Mouse (Mus musculus) heart, adult 2 months (tissue): ENCODE data around the gene Smox. TPM values are rescaled to one million over a fixed set of nuclear protein-coding genes. Genes with fewer than 3 reads are reported as not detected.
A peak's percentile ranks its signal among the peaks of the same experiment; 100 is the strongest.

ENCODE experiments used
- DNase-seq, 2 experiments: peaks; one replicate each; pipeline ENCODE4 v3.0.0; 2021
- H3K27ac ChIP-seq: fragments of 200-600 bp; 2 replicates; pipeline ENCODE4 v1.8.1; 2022
- H3K27me3 ChIP-seq: fragments of 200-500 bp; 2 replicates; pipeline ENCODE4 v1.6.1; 2012; ENCODE audit warnings: mild to moderate bottlenecking, low read length, inconsistent platforms, mixed read lengths; ENCODE audit not compliant: control insufficient read depth, insufficient read depth
- H3K36me3 ChIP-seq: fragments of 200-500 bp; 2 replicates; pipeline ENCODE4 v1.6.1; 2012; ENCODE audit warnings: low read length, inconsistent platforms; ENCODE audit not compliant: control insufficient read depth, insufficient read depth
- H3K4me1 ChIP-seq: fragments of 200-500 bp; 2 replicates; pipeline ENCODE4 v1.6.1; 2011; ENCODE audit warnings: low read length; ENCODE audit not compliant: control insufficient read depth, insufficient read depth
- H3K4me3 ChIP-seq: fragments of 200-600 bp; 2 replicates; pipeline ENCODE4 v1.8.1; 2022
- H3K79me2 ChIP-seq: fragments of 200-500 bp; replicated peaks from 2 replicates; pipeline ENCODE4 v1.6.1; 2012; ENCODE audit warnings: mild to moderate bottlenecking, inconsistent platforms, low read length, moderate library complexity, mixed read lengths; ENCODE audit not compliant: control insufficient read depth, insufficient read depth
- H3K9ac ChIP-seq: fragments of 200-500 bp; 2 replicates; pipeline ENCODE4 v1.6.1; 2012; ENCODE audit warnings: low read depth, mild to moderate bottlenecking, control low read depth, inconsistent platforms, low read length, mixed read lengths
- CTCF ChIP-seq: fragments of 200-600 bp; IDR thresholded peaks from 2 replicates; pipeline ENCODE4 v1.8.1; 2022; ENCODE audit warnings: antibody characterized with exemption, mild to moderate bottlenecking, moderate library complexity
- EP300 ChIP-seq: fragments of 200-500 bp; IDR thresholded peaks from 2 replicates; pipeline ENCODE4 v1.6.1; 2011; ENCODE audit warnings: low read depth, low read length, control low read depth; ENCODE audit not compliant: insufficient read depth
- POLR2A ChIP-seq: fragments of 200-500 bp; IDR thresholded peaks from 2 replicates; pipeline ENCODE4 v1.6.1; 2011; ENCODE audit warnings: mild to moderate bottlenecking, low read depth, low read length, control low read depth; ENCODE audit not compliant: insufficient read depth
- WGBS: fragments of 180-500 bp; shearing (Covaris S2); methylation state at CpG from one replicate; pipeline ENCODE4 v1.1.7; 2018; 5-methylcytosine and 5-hydroxymethylcytosine counted together
- intact Hi-C: fragments of 180-260 bp; cut with DNase I; formaldehyde crosslinking; loops from one replicate; pipeline ENCODE4 v1.15.1; 2025
- polyA plus RNA-seq: library from polyadenylated mRNA; depleted of rRNA; stranded (reverse); fragments of >200 nt; gene quantifications from 2 replicates; pipeline ENCODE4 v1.2.3, GENCODE M21; 2012; rRNA removed
- total RNA-seq, 2 experiments: library from RNA; stranded (reverse); gene quantifications; 2 replicates each; pipeline ENCODE4 v1.2.3; 2021

The Smox gene
- total and polyA plus RNA-seq, 3 experiments, result 23.0 to 39.8 (median 28.1) TPM

DNA sequence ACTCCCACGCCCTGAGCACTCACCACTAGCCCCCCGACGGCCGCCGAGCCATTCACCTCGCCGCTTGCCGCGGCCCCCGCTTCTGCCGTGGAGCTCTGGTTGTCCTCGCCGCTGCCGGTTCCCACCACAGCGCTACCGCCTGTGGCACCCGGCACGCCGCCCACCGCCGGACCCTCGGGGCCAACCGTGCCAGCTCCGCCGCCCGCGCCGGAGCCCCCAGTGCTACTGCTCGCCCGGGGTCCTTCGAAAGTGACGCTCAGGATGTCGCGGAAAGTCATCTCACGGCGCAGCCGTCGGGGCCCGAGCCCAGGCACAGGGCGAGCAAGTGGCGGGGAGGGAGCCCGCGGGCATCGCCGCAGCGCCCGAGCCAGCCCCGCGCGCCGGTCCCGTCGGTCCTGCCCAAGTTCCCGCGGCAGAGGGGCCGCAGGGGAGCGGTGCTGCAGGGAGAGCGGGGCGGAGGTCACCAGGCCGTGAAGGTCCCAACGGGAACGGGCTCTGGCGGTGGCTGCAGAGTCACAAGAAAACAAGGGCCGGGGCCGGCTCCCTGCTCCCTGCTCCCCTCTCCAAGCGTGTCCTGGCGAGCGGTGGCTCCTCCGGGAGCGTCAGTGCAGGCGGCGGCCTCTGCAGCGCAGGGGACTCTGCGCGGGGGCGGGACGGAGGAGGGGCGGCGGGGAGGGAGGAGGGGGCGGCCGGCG, 70.7 kb downstream of the Smox start, which contains the start of gene Adra1d:
Gene Adra1d, minus strand, starts transcription at position 393 of the 695 bp plus-strand sequence.
- Histone ChIP-seq H3K27me3 (0 out of 2 replicates have a peak, but pooled peaks cover 3% of the 10 kb centered on the region), H3K9ac (peak within 1 kb of the TSS; percentile 70), H3K36me3 (no peaks in the 10 kb centered on the region), H3K79me2 (no peaks in the 10 kb centered on the region), H3K27ac (peak within 1 kb of the TSS; percentile 49), H3K4me3 (peak within 1 kb of the TSS; percentile 57), H3K4me1 (peaks cover 4% of the 10 kb centered on the region; the same call in 1 of the 2 replicates)
- WGBS, result 2% methylated on average over 65 of the region's 82 CpGs
- intact Hi-C loops, result loop anchor here (1.0 to 2.0 kb wide), 3 partner anchors 17 to 251 kb away; no protein-coding TSS in a partner anchor
- DNase-seq, result peak; percentile 54 to 56
- TF ChIP-seq EP300 (no peak), POLR2A (no peak), CTCF (no peak)

- intact Hi-C loops, result loop anchor here (1.0 to 2.0 kb wide), 3 partner anchors 18 to 251 kb away; no protein-coding TSS in a partner anchor
- Histone ChIP-seq H3K36me3 (no peaks in the 10 kb centered on the region), H3K4me3 (peak overlapping the region; percentile 57), H3K4me1 (peaks cover 4% of the 10 kb centered on the region; the same call in 1 of the 2 replicates), H3K27ac (peak overlapping the region; percentile 49), H3K79me2 (no peaks in the 10 kb centered on the region), H3K27me3 (0 out of 2 replicates have a peak, but pooled peaks cover 3% of the 10 kb centered on the region), H3K9ac (peak overlapping the region; percentile 70)
- 0 out of 2 replicates have a peak, but pooled peaks have one; percentile 56 for TF ChIP-seq EP300
- peak; percentile 34; the same call in 1 of the 2 replicates for TF ChIP-seq POLR2A
- peak; percentile 80 for TF ChIP-seq CTCF
- 1% methylated on average over 21 of the region's 30 CpGs for WGBS
- DNase-seq, result peak; percentile 75 to 76
Observed at GRCm38 (mm10) chr2:131562586-131563122, 71.4 kb downstream of the Smox start.

Other genes with a start within 250 kb of the Smox start
- 10 to 100 TPM; 20.7 to 25.4 TPM for gene Pank2, start 229.0 kb upstream of the Smox start, total RNA-seq
- gene Pank2, start 229.0 kb upstream of the Smox start, polyA plus RNA-seq, result 8.5 and 19.3 TPM in 2 replicates
- 1 to 10 TPM; 2.9 to 3.9 TPM for gene Rnf24, start 138.6 kb upstream of the Smox start, total RNA-seq
- gene Rnf24, start 138.6 kb upstream of the Smox start, polyA plus RNA-seq, result 2.7 and 3.5 TPM in 2 replicates
- gene Adra1d, start 70.8 kb downstream of the Smox start, total RNA-seq, result 1 to 10 TPM; 4.9 to 6.3 TPM
- 5.4 and 6.6 TPM in 2 replicates for gene Adra1d, start 70.8 kb downstream of the Smox start, polyA plus RNA-seq